Mouse (Mus musculus) MEL (cell line): ENCODE data around the gene Adprm. TPM values are rescaled to one million over a fixed set of nuclear protein-coding genes. Genes with fewer than 3 reads are reported as not detected.

Experiments
- DNase-seq: peaks from one replicate; pipeline ENCODE4 v3.0.0; 2011; ENCODE audit warnings: low read depth, low spot score
- H3K27ac ChIP-seq: 2 replicates; pipeline ENCODE4 v1.5.1; 2012; ENCODE audit warnings: low read depth, mild to moderate bottlenecking, control low read depth, low read length, moderate library complexity; ENCODE audit not compliant: control insufficient read depth
- H3K27me3 ChIP-seq, 2 experiments: fragments of 150-350 bp in 1 of 2; sonication (generic) in 1 of 2; 2 replicates each; pipeline ENCODE4 v1.6.1; 2012; ENCODE audit warnings: low read length in 2 of 2, mild to moderate bottlenecking in 2 of 2, improper control_type of control experiment in 1 of 2, moderate library complexity in 1 of 2; ENCODE audit not compliant: insufficient read depth in 2 of 2, control insufficient read depth in 1 of 2
- H3K36me3 ChIP-seq, 2 experiments: 2 replicates each; pipeline ENCODE4 v1.6.1; 2012 to 2014; ENCODE audit warnings: low read length in 2 of 2, improper control_type of control experiment in 1 of 2, inconsistent platforms in 1 of 2, mild to moderate bottlenecking in 1 of 2; ENCODE audit not compliant: insufficient read depth in 2 of 2, control insufficient read depth in 1 of 2
- H3K4me1 ChIP-seq, 2 experiments: fragments of 150-350 bp in 1 of 2; sonication (generic) in 1 of 2; 2 replicates each; pipeline ENCODE4 v1.6.1; 2012; ENCODE audit warnings: low read length in 2 of 2, improper control_type of control experiment in 1 of 2, mild to moderate bottlenecking in 1 of 2; ENCODE audit not compliant: insufficient read depth in 2 of 2, control insufficient read depth in 1 of 2
- H3K4me3 ChIP-seq, 2 experiments: fragments of 150-350 bp in 1 of 2; sonication (generic) in 1 of 2; 2 replicates each; pipeline ENCODE4 v1.5.1; 2012; ENCODE audit warnings: low read depth in 2 of 2, low read length in 2 of 2, mild to moderate bottlenecking in 2 of 2, moderate library complexity in 2 of 2, control low read depth in 1 of 2, improper control_type of control experiment in 1 of 2; ENCODE audit not compliant: control insufficient read depth in 1 of 2, insufficient read depth in 1 of 2
- H3K79me2 ChIP-seq: 2 replicates; pipeline ENCODE4 v1.6.1; 2012; ENCODE audit warnings: mild to moderate bottlenecking, low read length, moderate library complexity; ENCODE audit not compliant: control insufficient read depth, poor library complexity, insufficient read depth
- H3K9ac ChIP-seq: 2 replicates; pipeline ENCODE4 v1.6.1; 2012; ENCODE audit warnings: low read depth, mild to moderate bottlenecking, control low read depth, low read length, moderate library complexity; ENCODE audit not compliant: control insufficient read depth, poor library complexity, severe bottlenecking
- H3K9me3 ChIP-seq: fragments of 150-350 bp; sonication (generic); replicated peaks from 2 replicates; pipeline ENCODE4 v1.6.1; 2012; ENCODE audit warnings: mild to moderate bottlenecking, low read length, improper control_type of control experiment, moderate library complexity; ENCODE audit not compliant: insufficient read depth
- E2F4 ChIP-seq: IDR thresholded peaks from 2 replicates; pipeline ENCODE4 v1.6.1; 2011; ENCODE audit warnings: low read depth, low read length, improper control_type of control experiment, borderline replicate concordance
- EP300 ChIP-seq, 2 experiments: IDR thresholded peaks; 2 replicates each; pipeline ENCODE4 v1.6.1; 2011; ENCODE audit warnings: improper control_type of control experiment in 2 of 2, low read length in 2 of 2, low read depth in 1 of 2, mild to moderate bottlenecking in 1 of 2
- GABPA ChIP-seq: IDR thresholded peaks from 2 replicates; pipeline ENCODE4 v1.6.1; 2012; ENCODE audit warnings: low read depth, mild to moderate bottlenecking, inconsistent platforms, low read length, improper control_type of control experiment, moderate library complexity
- HCFC1 ChIP-seq: IDR thresholded peaks from 2 replicates; pipeline ENCODE4 v1.6.1; 2012; ENCODE audit warnings: low read depth, mild to moderate bottlenecking, inconsistent platforms, low read length, improper control_type of control experiment, moderate library complexity
- JUND ChIP-seq: IDR thresholded peaks from 2 replicates; pipeline ENCODE4 v1.6.1; 2011; ENCODE audit warnings: low read depth, mild to moderate bottlenecking, improper control_type of control experiment, low read length
- MAZ ChIP-seq: IDR thresholded peaks from 2 replicates; pipeline ENCODE4 v1.6.1; 2012; ENCODE audit warnings: low read depth, mild to moderate bottlenecking, inconsistent platforms, low read length, improper control_type of control experiment
- MYB ChIP-seq: IDR thresholded peaks from 2 replicates; pipeline ENCODE4 v1.6.1; 2011; ENCODE audit warnings: mild to moderate bottlenecking, low read depth, low read length, improper control_type of control experiment
- POLR2A ChIP-seq, 2 experiments: IDR thresholded peaks; 2 replicates each; pipeline ENCODE4 v1.6.1; 2011 to 2012; ENCODE audit warnings: low read length in 2 of 2, mild to moderate bottlenecking in 2 of 2, control low read depth in 1 of 2, improper control_type of control experiment in 1 of 2, low read depth in 1 of 2, moderate library complexity in 1 of 2; ENCODE audit not compliant: control insufficient read depth in 1 of 2, insufficient read depth in 1 of 2, poor library complexity in 1 of 2
- POLR2AphosphoS2 ChIP-seq: IDR thresholded peaks from 2 replicates; pipeline ENCODE4 v1.6.1; 2011; ENCODE audit warnings: low read length, improper control_type of control experiment
- POLR2AphosphoS5 ChIP-seq: IDR thresholded peaks from 2 replicates; pipeline ENCODE4 v1.6.1; 2012; ENCODE audit warnings: low read depth, borderline replicate concordance, mild to moderate bottlenecking, inconsistent platforms, low read length, moderate library complexity, mixed read lengths
- RAD21 ChIP-seq: IDR thresholded peaks from 2 replicates; pipeline ENCODE4 v1.6.1; 2011; ENCODE audit warnings: mild to moderate bottlenecking, low read depth, low read length, improper control_type of control experiment
- RCOR1 ChIP-seq: IDR thresholded peaks from 2 replicates; pipeline ENCODE4 v1.6.1; 2012; ENCODE audit warnings: low read depth, mild to moderate bottlenecking, inconsistent platforms, low read length, improper control_type of control experiment
- SIN3A ChIP-seq: IDR thresholded peaks from 2 replicates; pipeline ENCODE4 v1.6.1; 2012; ENCODE audit warnings: low read length, improper control_type of control experiment, inconsistent platforms
- UBTF ChIP-seq: IDR thresholded peaks from 2 replicates; pipeline ENCODE4 v1.6.1; 2012; ENCODE audit warnings: low read depth, mild to moderate bottlenecking, inconsistent platforms, low read length, improper control_type of control experiment, moderate library complexity, borderline replicate concordance; ENCODE audit not compliant: insufficient read depth
- USF1 ChIP-seq: IDR thresholded peaks from 2 replicates; pipeline ENCODE4 v1.6.1; 2014; ENCODE audit warnings: low read depth, mild to moderate bottlenecking, inconsistent platforms, low read length, improper control_type of control experiment, moderate library complexity
- ZC3H11A ChIP-seq: IDR thresholded peaks from 2 replicates; pipeline ENCODE4 v1.6.1; 2012; ENCODE audit warnings: low read depth, mild to moderate bottlenecking, inconsistent platforms, low read length, improper control_type of control experiment
- ZKSCAN1 ChIP-seq: IDR thresholded peaks from 2 replicates; pipeline ENCODE4 v1.6.1; 2012; ENCODE audit warnings: low read depth, mild to moderate bottlenecking, inconsistent platforms, low read length, improper control_type of control experiment, moderate library complexity
- polyA plus RNA-seq, 2 experiments: library from polyadenylated mRNA; stranded (reverse) in 1 of 2; unstranded in 1 of 2; fragments of >175 nt in 1 of 2; fragments of >200 nt in 1 of 2; gene quantifications; 2 replicates each; pipeline versions ENCODE4 v1.2.1 to v1.2.4; 2012; ENCODE audit warnings: low replicate concordance in 2 of 2, low read depth in 1 of 2; ENCODE audit not compliant: insufficient read length in 2 of 2, insufficient read depth in 1 of 2, missing spikeins in 1 of 2
- total RNA-seq: library from RNA; depleted of rRNA; stranded (reverse); fragments of 300-350 nt; gene quantifications from 2 replicates; pipeline ENCODE4 v1.2.3, GENCODE M21; 2012

Gene Adprm
- total and polyA plus RNA-seq, 3 experiments: 19.7 to 531 (median 23.0) TPM

DNA sequence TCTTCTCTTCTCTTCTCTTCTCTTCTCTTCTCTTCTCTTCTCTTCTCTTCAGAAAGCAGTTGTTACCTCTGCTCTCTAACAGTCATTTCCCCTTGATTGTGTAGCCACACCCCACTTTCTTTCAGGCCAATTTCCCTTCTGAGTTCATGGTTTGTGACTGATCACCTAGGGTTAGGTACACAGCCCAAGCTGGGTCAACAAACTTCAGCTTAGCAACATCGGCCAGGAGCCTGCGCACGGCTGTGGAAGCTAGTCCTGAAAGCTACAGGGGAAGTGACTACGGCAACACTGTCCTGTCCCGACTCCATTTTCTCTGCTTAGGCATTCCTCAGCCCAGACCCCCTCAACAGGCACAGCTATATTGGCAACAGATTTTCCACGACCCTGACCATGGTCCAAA is 7.4 kb downstream of the Adprm start:
- Histone ChIP-seq H3K9me3 (no peaks in the 10 kb centered on the region), H3K27ac (no peak overlapping the region), H3K27me3 (no peaks in the 10 kb centered on the region), H3K4me3 (no peak overlapping the region), H3K36me3 (peaks cover 0 to 4% of the 10 kb centered on the region in 2 experiments; a peak in 2 of 4 replicates), H3K79me2 (peaks cover 1% of the 10 kb centered on the region; the same call in 1 of the 2 replicates), H3K9ac (no peak overlapping the region), H3K4me1 (no peaks in the 10 kb centered on the region)
- no peak for TF ChIP-seq RCOR1
- no peak for TF ChIP-seq POLR2AphosphoS2
- TF ChIP-seq E2F4: no peak
- TF ChIP-seq UBTF: no peak
- no peak for TF ChIP-seq GABPA
- no peak for TF ChIP-seq POLR2AphosphoS5
- TF ChIP-seq ZC3H11A: no peak
- no peak for TF ChIP-seq SIN3A
- no peak for TF ChIP-seq MAZ
- no peak for TF ChIP-seq USF1
- TF ChIP-seq RAD21: no peak
- DNase-seq: no peak

DNA sequence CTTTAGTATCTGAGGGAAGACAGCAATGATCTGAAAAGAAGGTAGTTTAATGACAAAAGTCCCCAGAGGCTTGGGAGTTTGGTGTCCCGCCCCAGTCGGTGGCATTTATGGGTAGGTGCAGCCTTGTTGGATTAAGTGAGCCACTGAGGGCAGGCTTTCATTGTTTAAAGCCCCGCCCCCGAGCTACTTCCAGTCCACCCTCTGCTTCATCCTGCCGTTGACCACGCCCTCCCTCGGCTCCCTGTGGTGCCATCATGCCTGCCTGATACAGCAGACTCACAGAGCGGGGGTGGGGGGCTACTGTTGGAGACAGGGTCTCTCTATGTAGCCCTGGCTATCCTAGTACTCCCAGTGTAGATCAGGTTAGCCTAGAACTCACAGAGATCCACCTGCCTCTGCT is 9.4 kb downstream of the Adprm start:
- TF ChIP-seq MYB (no peak), HCFC1 (no peak), POLR2A (IDR thresholded peaks at IDR 0.05; ENCODE audit: control insufficient read depth in 1 of 2, insufficient read depth in 1 of 2, low read depth in 1 of 2, low read length in 2 of 2, poor library complexity in 1 of 2) (no peak)
- peaks cover 0 to 4% of the 10 kb centered on the region in 2 experiments; a peak in 2 of 4 replicates for H3K36me3 ChIP-seq
- no peak overlapping the region for H3K9ac ChIP-seq

DNA sequence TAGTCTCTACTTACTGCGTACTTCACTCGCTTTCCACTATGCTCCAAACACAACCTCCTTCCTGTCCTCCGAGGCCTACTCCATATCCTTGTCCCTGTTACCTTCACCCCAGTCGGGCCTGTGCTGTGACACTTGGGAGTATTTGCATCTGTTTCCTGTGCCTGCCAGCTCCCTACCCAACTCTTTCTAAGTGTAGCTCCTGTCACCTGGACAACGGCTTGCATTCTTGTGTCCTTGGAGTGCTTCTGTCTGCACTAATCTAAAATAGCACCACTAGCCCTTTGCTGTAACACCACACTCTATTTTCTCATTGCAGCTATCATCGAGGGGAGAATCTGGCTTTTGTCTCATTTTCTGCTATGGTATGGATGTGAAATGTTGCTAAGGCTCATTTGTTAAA is 11.9 kb downstream of the Adprm start:
- Histone ChIP-seq H3K4me3 (no peak overlapping the region), H3K9me3 (no peaks in the 10 kb centered on the region), H3K9ac (no peak overlapping the region), H3K27me3 (no peaks in the 10 kb centered on the region), H3K36me3 (peaks cover 0 to 6% of the 10 kb centered on the region in 2 experiments; a peak in 2 of 4 replicates), H3K79me2 (no peaks in the 10 kb centered on the region), H3K4me1 (no peaks in the 10 kb centered on the region), H3K27ac (no peak overlapping the region)
- TF ChIP-seq GABPA (no peak), UBTF (no peak), ZKSCAN1 (no peak), SIN3A (no peak), JUND (no peak), MYB (no peak), EP300 (IDR thresholded peaks at IDR 0.05; ENCODE audit: low read depth in 1 of 2, low read length in 2 of 2) (no peak), USF1 (no peak)
- DNase-seq: no peak

More for the DNA sequence above, 9.4 kb downstream of the Adprm start:
- Histone ChIP-seq H3K27me3 (no peaks in the 10 kb centered on the region), H3K9me3 (no peaks in the 10 kb centered on the region), H3K4me3 (no peak overlapping the region), H3K79me2 (peaks cover 1% of the 10 kb centered on the region; the same call in 1 of the 2 replicates), H3K4me1 (no peaks in the 10 kb centered on the region), H3K27ac (no peak overlapping the region)
- DNase-seq: peak; percentile 30
